ENCODE assay signal across 14 mouse cellular contexts in genomic region chr16:47266744-47267686, GRCm38 (mm10).
DNase-seq lines count a peak whose midpoint lies in the region; ATAC-seq lines count a peak whose summit lies in the region.
"Had no signal": no experiment of that assay in that cellular context is flagged by ENCODE, and none has a peak within 500 bp of the region (broad histone marks: within the 10 kb centered on the region; RNA-seq: fewer than 3 reads in every experiment).

No protein-coding gene starts in this region.

- no peaks in the 10 kb centered on the region for H3K36me3 ChIP-seq in forebrain, embryonic 12.5 days (replicated peaks)
- H3K36me3 ChIP-seq in hindbrain, embryonic 14.5 days (replicated peaks; ENCODE audit: control insufficient read depth, insufficient read depth) = no peaks in the 10 kb centered on the region
- no peaks in the 10 kb centered on the region for H3K36me3 ChIP-seq in neural tube, embryonic 15.5 days
- H3K36me3 ChIP-seq: embryonic facial prominence, embryonic 13.5 days; limb, embryonic 15.5 days; lung, embryonic 15.5 days; neural tube, embryonic 12.5 days had no signal

- peaks cover 6% of the 10 kb centered on the region; the same call in 1 of the 2 replicates for H3K4me1 ChIP-seq in forebrain, embryonic 12.5 days
- no peaks in the 10 kb centered on the region for H3K4me1 ChIP-seq in hindbrain, embryonic 14.5 days (replicated peaks; ENCODE audit: control insufficient read depth, insufficient read depth, low read length)
- no peaks in the 10 kb centered on the region for H3K4me1 ChIP-seq in neural tube, embryonic 15.5 days
- H3K4me1 ChIP-seq: embryonic facial prominence, embryonic 13.5 days; limb, embryonic 15.5 days; lung, embryonic 15.5 days; neural tube, embryonic 12.5 days had no signal

- WGBS in forebrain, embryonic 12.5 days = 47% methylated on average over 8 of the region's 8 CpGs
- WGBS in hindbrain, embryonic 14.5 days = 61% methylated on average over 8 of the region's 8 CpGs
- WGBS in neural tube, embryonic 15.5 days = 60% methylated on average over 8 of the region's 8 CpGs

- H3K4me2 ChIP-seq in forebrain, embryonic 12.5 days = no peak overlapping the region
- no peak overlapping the region for H3K4me2 ChIP-seq in hindbrain, embryonic 14.5 days (replicated peaks)
- H3K4me2 ChIP-seq in neural tube, embryonic 15.5 days = no peak overlapping the region
- H3K4me2 ChIP-seq: embryonic facial prominence, embryonic 13.5 days; limb, embryonic 15.5 days; lung, embryonic 15.5 days; neural tube, embryonic 12.5 days had no signal

- ATAC-seq in forebrain, embryonic 12.5 days (ENCODE audit: low FRiP score) = peak; percentile 87
- peak; percentile 55; the same call in 1 of the 2 replicates for ATAC-seq in hindbrain, embryonic 14.5 days (ENCODE audit: low FRiP score)
- peak; percentile 61; the same call in 1 of the 2 replicates for ATAC-seq in neural tube, embryonic 15.5 days (ENCODE audit: low FRiP score)

- no peak overlapping the region for H3K9ac ChIP-seq in forebrain, embryonic 12.5 days
- H3K9ac ChIP-seq in hindbrain, embryonic 14.5 days = no peak overlapping the region
- H3K9ac ChIP-seq in neural tube, embryonic 15.5 days (replicated peaks) = no peak overlapping the region
- H3K9ac ChIP-seq: embryonic facial prominence, embryonic 13.5 days; limb, embryonic 15.5 days; lung, embryonic 15.5 days; neural tube, embryonic 12.5 days had no signal

- H3K9me3 ChIP-seq in forebrain, embryonic 12.5 days = no peaks in the 10 kb centered on the region
- no peaks in the 10 kb centered on the region for H3K9me3 ChIP-seq in hindbrain, embryonic 14.5 days (ENCODE audit: control insufficient read depth, low read length)
- no peaks in the 10 kb centered on the region for H3K9me3 ChIP-seq in neural tube, embryonic 15.5 days (replicated peaks)
- H3K9me3 ChIP-seq: embryonic facial prominence, embryonic 13.5 days; limb, embryonic 15.5 days; lung, embryonic 15.5 days; neural tube, embryonic 12.5 days had no signal

- no peaks in the 10 kb centered on the region for H3K27me3 ChIP-seq in forebrain, embryonic 12.5 days
- no peaks in the 10 kb centered on the region for H3K27me3 ChIP-seq in hindbrain, embryonic 14.5 days (ENCODE audit: control insufficient read depth, insufficient read depth, low read length)
- no peaks in the 10 kb centered on the region for H3K27me3 ChIP-seq in neural tube, embryonic 15.5 days (replicated peaks)
- H3K27me3 ChIP-seq: embryonic facial prominence, embryonic 13.5 days; limb, embryonic 15.5 days; lung, embryonic 15.5 days; neural tube, embryonic 12.5 days had no signal

- intact Hi-C loops in left cerebral cortex, postnatal 36 days (cut with DNase I) = no loop called here

- peak overlapping the region; percentile 10; the same call in 1 of the 2 replicates for H3K27ac ChIP-seq in forebrain, embryonic 12.5 days
- H3K27ac ChIP-seq in hindbrain, embryonic 14.5 days = no peak overlapping the region
- no peak overlapping the region for H3K27ac ChIP-seq in neural tube, embryonic 15.5 days (replicated peaks)
- H3K27ac ChIP-seq: embryonic facial prominence, embryonic 13.5 days; limb, embryonic 15.5 days; lung, embryonic 15.5 days; neural tube, embryonic 12.5 days had no signal

- no peak overlapping the region for H3K4me3 ChIP-seq in forebrain, embryonic 12.5 days (replicated peaks)
- H3K4me3 ChIP-seq in hindbrain, embryonic 14.5 days (replicated peaks; ENCODE audit: low read length) = no peak overlapping the region
- H3K4me3 ChIP-seq in neural tube, embryonic 15.5 days (replicated peaks) = no peak overlapping the region
- H3K4me3 ChIP-seq: embryonic facial prominence, embryonic 13.5 days; limb, embryonic 15.5 days; lung, embryonic 15.5 days; neural tube, embryonic 12.5 days had no signal

- DNase-seq in left cerebral cortex, adult 9 months (ENCODE audit: low spot score in 2 of 2) = peak; percentile 1 to 4
- no peak for DNase-seq in left cerebral cortex, postnatal 36 days (ENCODE audit: low spot score in 2 of 2)
- DNase-seq in hindbrain, embryonic 14.5 days (ENCODE audit: low spot score) = peak; percentile 24
- DNase-seq in testis, postnatal 14 days (ENCODE audit: low spot score) = no peak
- no peak for DNase-seq in urinary bladder, adult 18-20 months (ENCODE audit: low spot score in 2 of 2)
- DNase-seq: cerebellum, adult 9-11 months; heart, adult 11 months; kidney, adult 8-10 months had no signal

Comparison
In these comparisons a context has a peak if more than half of its experiments do, and no peak if none do; other contexts are left out.
1. DNase-seq: peak in left cerebral cortex, adult 9 months (2 of 2) and hindbrain, embryonic 14.5 days (single experiment); none in left cerebral cortex, postnatal 36 days (0 of 2), testis, postnatal 14 days (single experiment) and urinary bladder, adult 18-20 months (0 of 2).
2. Peak in every context shown above with its lines, with median percentiles within 50 percentile points of each other: ATAC-seq.